Mouse (Mus musculus): Measurements from ENCODE around the gene Btbd35f26. TPM values are rescaled to one million over a fixed set of nuclear protein-coding genes. Genes with fewer than 3 reads are reported as not detected.
"Not testable (repeated sequence)": the region's sequence is repeated elsewhere in the genome, so short reads cannot be mapped to it uniquely, and the experiment has no call there.

Btbd35f26 gene
- polyA plus RNA-seq (2016; fragmentation: Nextera tagmentation; extraction: Ambion mirVana) = not detected in 2 replicates

DNA sequence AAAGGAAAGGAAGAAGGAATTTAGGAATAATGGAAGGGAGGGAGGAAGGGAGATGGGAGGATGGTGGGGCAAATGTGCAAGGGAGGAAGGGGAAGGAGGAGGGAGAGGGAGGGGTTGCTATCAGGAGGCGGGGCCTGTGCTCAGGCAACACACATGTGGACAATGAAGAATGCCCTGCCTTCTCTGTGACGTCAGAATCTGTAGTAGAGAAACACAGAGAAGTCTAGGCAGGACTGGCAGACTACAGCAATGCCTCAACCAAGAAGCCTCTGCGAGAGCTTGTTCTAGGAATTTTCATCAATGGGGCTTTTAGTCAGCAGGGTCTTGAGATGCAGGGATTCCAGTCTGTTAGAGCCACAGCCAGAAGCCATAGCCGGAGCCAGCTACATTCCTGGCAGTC, at the start of gene Btbd35f26:
Gene Btbd35f26 (plus strand): TSS at position 301 of the 400 bp plus-strand sequence.
- H3K4me3 ChIP-seq; H3K9me3 ChIP-seq (replicated peaks); H3K9ac ChIP-seq; H3K27me3 ChIP-seq (replicated peaks); H3K4me1 ChIP-seq; H3K4me2 ChIP-seq; H3K36me3 ChIP-seq; H3K27ac ChIP-seq; ATAC-seq: not testable (repeated sequence)
- no CpG with 5 or more reads among the region's 4 CpGs for WGBS (ENCODE audit: insufficient replicate concordance)

DNA sequence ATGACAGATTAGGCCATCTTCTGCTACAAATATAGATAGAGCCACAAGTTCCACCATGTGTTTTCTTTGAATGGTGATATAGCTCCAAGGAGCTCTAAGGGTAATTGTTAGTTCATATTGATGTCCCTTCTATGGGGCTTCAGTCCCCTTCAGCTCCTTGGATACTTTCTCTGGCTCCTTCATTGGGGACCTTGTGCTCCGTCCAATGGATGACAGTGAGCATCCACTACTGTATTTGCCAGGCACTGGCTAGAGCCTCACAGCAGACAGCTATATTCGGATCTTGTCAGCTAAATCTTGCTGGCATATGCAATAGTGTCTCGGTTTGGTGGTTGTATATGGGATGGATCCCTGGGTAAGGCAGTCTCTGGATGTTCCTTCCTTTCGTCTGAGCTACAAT, 5.7 kb downstream of the Btbd35f26 start:
- ATAC-seq; H3K36me3 ChIP-seq; H3K9ac ChIP-seq; H3K27me3 ChIP-seq (replicated peaks); H3K27ac ChIP-seq; H3K4me1 ChIP-seq; H3K4me3 ChIP-seq; H3K4me2 ChIP-seq; H3K9me3 ChIP-seq (replicated peaks): not testable (repeated sequence)
- WGBS (ENCODE audit: insufficient replicate concordance) = 72% methylated on average over 2 of the region's 4 CpGs

DNA sequence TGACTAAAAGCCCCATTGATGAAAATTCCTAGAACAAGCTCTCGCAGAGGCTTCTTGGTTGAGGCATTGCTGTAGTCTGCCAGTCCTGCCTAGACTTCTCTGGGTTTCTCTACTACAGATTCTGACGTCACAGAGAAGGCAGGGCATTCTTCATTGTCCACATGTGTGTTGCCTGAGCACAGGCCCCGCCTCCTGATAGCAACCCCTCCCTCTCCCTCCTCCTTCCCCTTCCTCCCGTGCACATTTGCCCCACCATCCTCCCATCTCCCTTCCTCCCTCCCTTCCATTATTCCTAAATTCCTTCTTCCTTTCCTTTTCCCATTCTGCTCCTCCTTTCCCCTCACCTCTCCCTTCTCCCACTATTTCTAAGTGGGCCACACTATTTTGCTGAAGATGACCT, 47.6 kb downstream of the Btbd35f26 start, which contains the start of gene Btbd35f19:
Gene Btbd35f19 (minus strand): TSS at position 101 of the 400 bp plus-strand sequence.
- not testable (repeated sequence) for H3K4me1 ChIP-seq; H3K36me3 ChIP-seq; H3K27ac ChIP-seq; ATAC-seq; H3K4me2 ChIP-seq; H3K9me3 ChIP-seq (replicated peaks); H3K4me3 ChIP-seq; H3K27me3 ChIP-seq (replicated peaks); H3K9ac ChIP-seq
- no CpG with 5 or more reads among the region's 4 CpGs for WGBS (ENCODE audit: insufficient replicate concordance)

Other genes with a start within 250 kb of the Btbd35f26 start
- gene Btbd35f29, start 218.8 kb upstream of the Btbd35f26 start, polyA plus RNA-seq (2016; fragmentation: Nextera tagmentation; extraction: Ambion mirVana) = not detected in 2 replicates
- not detected in 2 replicates for gene Spin2f, start 82.6 kb upstream of the Btbd35f26 start, polyA plus RNA-seq (2016; fragmentation: Nextera tagmentation; extraction: Ambion mirVana)
- gene Btbd35f19, start 47.5 kb downstream of the Btbd35f26 start, polyA plus RNA-seq (2016; fragmentation: Nextera tagmentation; extraction: Ambion mirVana) = not detected in 2 replicates
- not detected in 2 replicates for gene Gm21883, start 237.8 kb downstream of the Btbd35f26 start, polyA plus RNA-seq (2016; fragmentation: Nextera tagmentation; extraction: Ambion mirVana)

All from liver, embryonic 12.5 days (tissue).